Comparison of ENCODE assay signal across 17 mouse cellular contexts in genomic region chr15:10399795-10400194, GRCm38 (mm10). TPM values are rescaled to one million over a fixed set of nuclear protein-coding genes. Genes with fewer than 3 reads are reported as not detected.
DNase-seq lines count a peak whose midpoint lies in the region; ATAC-seq and TF ChIP-seq lines count a peak whose summit lies in the region.
"Had no signal": no experiment of that assay in that cellular context is flagged by ENCODE, and none has a peak within 500 bp of the region (broad histone marks: within the 10 kb centered on the region; RNA-seq: fewer than 3 reads in every experiment).

No protein-coding gene starts in this region.

- H3K4me1 ChIP-seq in lung, postnatal 0 days (ENCODE audit: insufficient read depth, low read depth, low read length) = no peaks in the 10 kb centered on the region
- no peaks in the 10 kb centered on the region for H3K4me1 ChIP-seq in heart, adult 2 months (ENCODE audit: control insufficient read depth, insufficient read depth, low read length)
- H3K4me1 ChIP-seq: heart, embryonic 15.5 days; neural tube, embryonic 15.5 days had no signal

- TF ChIP-seq POLR2A in heart, adult 2 months (IDR thresholded peaks at IDR 0.05; ENCODE audit: insufficient read depth, low read depth, low read length) = no peak

- intact Hi-C loops in heart, adult 2 months (cut with DNase I) = no loop called here

- DNase-seq in adrenal gland, adult (ENCODE audit: inconsistent age in 2 of 2, low spot score in 1 of 2) = peak; percentile 23 to 70
- no peak for DNase-seq in adrenal gland, postnatal 25 days
- DNase-seq in kidney, adult 11 months = peak; percentile 91
- DNase-seq in liver = peak; percentile 19
- peak; percentile 86 for DNase-seq in lung, postnatal 0 days (ENCODE audit: low spot score)
- DNase-seq in heart, adult 2 months = no peak
- DNase-seq: cerebellum, postnatal 25 days; right cerebral cortex, postnatal 4 days had no signal

- TF ChIP-seq EP300 in lung, postnatal 0 days (IDR thresholded peaks at IDR 0.05) = 0 out of 2 replicates have a peak, but pooled peaks have one; percentile 13
- no peak for TF ChIP-seq EP300 in heart, adult 2 months (IDR thresholded peaks at IDR 0.05; ENCODE audit: insufficient read depth, low read depth, low read length)

- H3K9me3 ChIP-seq in lung, postnatal 0 days (ENCODE audit: low read length) = no peaks in the 10 kb centered on the region
- H3K9me3 ChIP-seq: heart, embryonic 15.5 days; neural tube, embryonic 15.5 days had no signal

- no peak overlapping the region for H3K4me2 ChIP-seq in lung, postnatal 0 days (replicated peaks; ENCODE audit: low read depth, low read length)
- H3K4me2 ChIP-seq: heart, embryonic 15.5 days; neural tube, embryonic 15.5 days had no signal

- ATAC-seq in lung, postnatal 0 days = peak; percentile 98
- no peak for ATAC-seq in cerebellum, adult (ENCODE audit: insufficient number of reproducible peaks, low FRiP score, low TSS enrichment)
- ATAC-seq in inflammation-experienced regulatory T-cells, adult 6 months = no peak
- ATAC-seq: midbrain, embryonic 16.5 days had no signal

- WGBS in lung, postnatal 0 days = 41% methylated on average over 2 of the region's 2 CpGs
- WGBS in heart, adult 2 months = 54% methylated on average over 2 of the region's 2 CpGs

- H3K27ac ChIP-seq in lung, postnatal 0 days (ENCODE audit: low read length) = no peak overlapping the region
- H3K27ac ChIP-seq in heart, adult 2 months = no peak overlapping the region
- H3K27ac ChIP-seq: heart, embryonic 15.5 days; neural tube, embryonic 15.5 days had no signal

- no peak overlapping the region for H3K9ac ChIP-seq in lung, postnatal 0 days (replicated peaks; ENCODE audit: low read depth)
- H3K9ac ChIP-seq in heart, adult 2 months (ENCODE audit: low read depth, low read length) = no peak overlapping the region
- H3K9ac ChIP-seq: heart, embryonic 15.5 days; neural tube, embryonic 15.5 days had no signal

- no peak overlapping the region for H3K4me3 ChIP-seq in lung, postnatal 0 days (ENCODE audit: low read depth, low read length)
- no peak overlapping the region for H3K4me3 ChIP-seq in heart, adult 2 months
- H3K4me3 ChIP-seq: heart, embryonic 15.5 days; neural tube, embryonic 15.5 days had no signal

- H3K36me3 ChIP-seq in lung, postnatal 0 days (ENCODE audit: insufficient read depth, low read length) = no peaks in the 10 kb centered on the region
- H3K36me3 ChIP-seq in heart, adult 2 months (ENCODE audit: control insufficient read depth, insufficient read depth, low read length) = no peaks in the 10 kb centered on the region
- H3K36me3 ChIP-seq: heart, embryonic 15.5 days; neural tube, embryonic 15.5 days had no signal

- no peaks in the 10 kb centered on the region for H3K79me2 ChIP-seq in heart, adult 2 months (replicated peaks; ENCODE audit: control insufficient read depth, insufficient read depth, low read length)

- TF ChIP-seq CTCF in lung, postnatal 0 days (IDR thresholded peaks at IDR 0.05) = no peak
- no peak for TF ChIP-seq CTCF in heart, adult 2 months (IDR thresholded peaks at IDR 0.05)

- no peaks in the 10 kb centered on the region for H3K27me3 ChIP-seq in lung, postnatal 0 days (replicated peaks; ENCODE audit: insufficient read depth, low read length)
- H3K27me3 ChIP-seq in heart, adult 2 months (ENCODE audit: control insufficient read depth, insufficient read depth, low read length) = no peaks in the 10 kb centered on the region
- H3K27me3 ChIP-seq: heart, embryonic 15.5 days; neural tube, embryonic 15.5 days had no signal

RNA-seq across cellular contexts. Expression of gene Agxt2, which starts 41.5 kb away (rescaled TPM):
- total RNA-seq in adrenal gland, postnatal 25 days (2021) = 1.9 and 3.9 TPM in 2 replicates
- polyA plus RNA-seq in lung, postnatal 0 days (2015; fragmentation: Nextera tagmentation; extraction: Ambion mirVana) = not detected in 2 replicates
- total RNA-seq in heart, adult 2 months (2021) = not detected
- polyA plus RNA-seq in heart, adult 2 months (2012; rRNA removed) = not detected in 2 replicates
- not detected for polyA plus RNA-seq in inflammation-experienced regulatory T-cells, adult 6 months (2017; shearing (Covaris generic))
- total RNA-seq: gastrocnemius, adult 18-20 months; layer of hippocampus, adult 18-20 months; MEL had no signal
- polyA plus RNA-seq: heart, embryonic 15.5 days; limb, embryonic 11.5 days; midbrain, embryonic 16.5 days had no signal

Comparison
In these comparisons a context has a peak if more than half of its experiments do, and no peak if none do; other contexts are left out.
1. DNase-seq: peak in adrenal gland, adult (2 of 2), kidney, adult 11 months (single experiment), liver (single experiment) and lung, postnatal 0 days (single experiment); none in adrenal gland, postnatal 25 days (single experiment) and heart, adult 2 months (0 of 2).